Mouse (Mus musculus) lung, postnatal 4 days (tissue): ENCODE data around the gene Elf5.

Experiments
- DNase-seq, 2 experiments: peaks; one replicate each; pipeline ENCODE4 v3.0.0; 2021

Elf5 gene

GRCm38 (mm10) chr2:103436534-103436933, 25.0 kb downstream of the Elf5 start:
- peak in 1 of 2 experiments; percentile 51 for DNase-seq

GRCm38 (mm10) chr2:103439071-103439622, 27.7 kb downstream of the Elf5 start:
- DNase-seq = no peak

GRCm38 (mm10) chr2:103439710-103440109, 28.2 kb downstream of the Elf5 start:
- DNase-seq = peak; percentile 82 to 85

GRCm38 (mm10) chr2:103445776-103446175, 34.3 kb downstream of the Elf5 start:
- DNase-seq = peak in 1 of 2 experiments; percentile 52

GRCm38 (mm10) chr2:103446326-103446725, 34.8 kb downstream of the Elf5 start:
- DNase-seq = no peak

GRCm38 (mm10) chr2:103448947-103449560, 37.6 kb downstream of the Elf5 start:
- DNase-seq = no peak

GRCm38 (mm10) chr2:103449813-103450212, 38.3 kb downstream of the Elf5 start:
- DNase-seq = no peak

- no peak for DNase-seq
Measured at GRCm38 (mm10) chr2:103450267-103450666, 38.8 kb downstream of the Elf5 start.

GRCm38 (mm10) chr2:103452550-103452949, 41.1 kb downstream of the Elf5 start:
- no peak for DNase-seq

GRCm38 (mm10) chr2:103455748-103456147, 44.3 kb downstream of the Elf5 start:
- DNase-seq = no peak

- peak; percentile 73 to 87 for DNase-seq
Measured at GRCm38 (mm10) chr2:103456646-103457045, 45.2 kb downstream of the Elf5 start.

- DNase-seq = no peak
Measured at GRCm38 (mm10) chr2:103457048-103457447, 45.6 kb downstream of the Elf5 start.

- no peak for DNase-seq
Measured at GRCm38 (mm10) chr2:103457628-103458027, 46.1 kb downstream of the Elf5 start.

- no peak for DNase-seq
Measured at GRCm38 (mm10) chr2:103459069-103459468, 47.6 kb downstream of the Elf5 start.

GRCm38 (mm10) chr2:103461210-103461609, 49.7 kb downstream of the Elf5 start:
- peak; percentile 38 to 59 for DNase-seq

GRCm38 (mm10) chr2:103461743-103462142, 50.3 kb downstream of the Elf5 start:
- no peak for DNase-seq

- no peak for DNase-seq
Measured at GRCm38 (mm10) chr2:103462746-103463145, 51.3 kb downstream of the Elf5 start.

GRCm38 (mm10) chr2:103464524-103464923, 53.0 kb downstream of the Elf5 start:
- DNase-seq = no peak

GRCm38 (mm10) chr2:103465429-103465828, 53.9 kb downstream of the Elf5 start:
- no peak for DNase-seq

- no peak for DNase-seq
Measured at GRCm38 (mm10) chr2:103466272-103466671, 54.8 kb downstream of the Elf5 start.

- DNase-seq = peak; percentile 57 to 69
Measured at GRCm38 (mm10) chr2:103466984-103467588, 55.6 kb downstream of the Elf5 start.

- DNase-seq = no peak
Measured at GRCm38 (mm10) chr2:103473362-103473761, 61.9 kb downstream of the Elf5 start.

- no peak for DNase-seq
Measured at GRCm38 (mm10) chr2:103476180-103476579, 64.7 kb downstream of the Elf5 start.

- DNase-seq = no peak
Measured at GRCm38 (mm10) chr2:103476657-103477056, 65.2 kb downstream of the Elf5 start.
